Mouse (Mus musculus): Measurements from ENCODE around the gene Ccser2. TPM values are rescaled to one million over a fixed set of nuclear protein-coding genes. Genes with fewer than 3 reads are reported as not detected.

Gene Ccser2
- polyA plus RNA-seq, 1 experiment: 57.0 TPM

- DNase-seq (ENCODE audit: extremely low spot score in 1 of 2, low spot score in 1 of 2): peak in 1 of 2 experiments; percentile 68
Measured at GRCm38 (mm10) chr14:36952142-36952541, 16.4 kb downstream of the Ccser2 start.

- DNase-seq (ENCODE audit: extremely low spot score in 1 of 2, low spot score in 1 of 2): peak; percentile 33 to 67
Measured at GRCm38 (mm10) chr14:36942716-36943115, 25.9 kb downstream of the Ccser2 start.

GRCm38 (mm10) chr14:36937941-36938340 lies 30.6 kb downstream of the Ccser2 start:
- DNase-seq (ENCODE audit: extremely low spot score in 1 of 2, low spot score in 1 of 2): no peak

- DNase-seq (ENCODE audit: extremely low spot score in 1 of 2, low spot score in 1 of 2): peak in 1 of 2 experiments; percentile 78
Measured at GRCm38 (mm10) chr14:36937080-36937878, 31.3 kb downstream of the Ccser2 start.

GRCm38 (mm10) chr14:36932638-36933382 lies 35.8 kb downstream of the Ccser2 start:
- DNase-seq (ENCODE audit: extremely low spot score in 1 of 2, low spot score in 1 of 2): no peak

GRCm38 (mm10) chr14:36932038-36932437 lies 36.5 kb downstream of the Ccser2 start:
- no peak for DNase-seq (ENCODE audit: extremely low spot score in 1 of 2, low spot score in 1 of 2)

GRCm38 (mm10) chr14:36923383-36923782 lies 45.2 kb downstream of the Ccser2 start:
- DNase-seq (ENCODE audit: extremely low spot score in 1 of 2, low spot score in 1 of 2): no peak

GRCm38 (mm10) chr14:36921346-36922049 lies 47.1 kb downstream of the Ccser2 start:
- no peak for DNase-seq (ENCODE audit: extremely low spot score in 1 of 2, low spot score in 1 of 2)

GRCm38 (mm10) chr14:36919886-36920285 lies 48.7 kb downstream of the Ccser2 start:
- DNase-seq (ENCODE audit: extremely low spot score in 1 of 2, low spot score in 1 of 2): no peak

- DNase-seq (ENCODE audit: extremely low spot score in 1 of 2, low spot score in 1 of 2): peak; percentile 31 to 76
Measured at GRCm38 (mm10) chr14:36919146-36919545, 49.4 kb downstream of the Ccser2 start.

- DNase-seq (ENCODE audit: extremely low spot score in 1 of 2, low spot score in 1 of 2): no peak
Measured at GRCm38 (mm10) chr14:36915203-36915602, 53.4 kb downstream of the Ccser2 start.

- no peak for DNase-seq (ENCODE audit: extremely low spot score in 1 of 2, low spot score in 1 of 2)
Measured at GRCm38 (mm10) chr14:36914473-36915005, 54.0 kb downstream of the Ccser2 start.

- no peak for DNase-seq (ENCODE audit: extremely low spot score in 1 of 2, low spot score in 1 of 2)
Measured at GRCm38 (mm10) chr14:36911738-36912137, 56.8 kb downstream of the Ccser2 start.

- DNase-seq (ENCODE audit: extremely low spot score in 1 of 2, low spot score in 1 of 2): no peak
Measured at GRCm38 (mm10) chr14:36905809-36906522, 62.6 kb downstream of the Ccser2 start.

GRCm38 (mm10) chr14:36904206-36904605 lies 64.4 kb downstream of the Ccser2 start:
- DNase-seq (ENCODE audit: extremely low spot score in 1 of 2, low spot score in 1 of 2): no peak

GRCm38 (mm10) chr14:36900883-36901282 lies 67.7 kb downstream of the Ccser2 start:
- no peak for DNase-seq (ENCODE audit: extremely low spot score in 1 of 2, low spot score in 1 of 2)

- no peak for DNase-seq (ENCODE audit: extremely low spot score in 1 of 2, low spot score in 1 of 2)
Measured at GRCm38 (mm10) chr14:36894701-36895100, 73.9 kb downstream of the Ccser2 start.

- no peak for DNase-seq (ENCODE audit: extremely low spot score in 1 of 2, low spot score in 1 of 2)
Measured at GRCm38 (mm10) chr14:36892762-36893358, 75.7 kb downstream of the Ccser2 start.

GRCm38 (mm10) chr14:36890130-36890529 lies 78.4 kb downstream of the Ccser2 start:
- no peak for DNase-seq (ENCODE audit: extremely low spot score in 1 of 2, low spot score in 1 of 2)

- no peak for DNase-seq (ENCODE audit: extremely low spot score in 1 of 2, low spot score in 1 of 2)
Measured at GRCm38 (mm10) chr14:36885680-36886079, 82.9 kb downstream of the Ccser2 start.
